Comparison of ENCODE assay signal across 10 mouse cellular contexts in genomic region chr19:10293987-10294386, GRCm38 (mm10). TPM values are rescaled to one million over a fixed set of nuclear protein-coding genes. Genes with fewer than 3 reads are reported as not detected.
DNase-seq lines count a peak whose midpoint lies in the region; ATAC-seq and TF ChIP-seq lines count a peak whose summit lies in the region.
"Had no signal": no experiment of that assay in that cellular context is flagged by ENCODE, and none has a peak within 500 bp of the region (broad histone marks: within the 10 kb centered on the region; RNA-seq: fewer than 3 reads in every experiment).

No protein-coding gene starts in this region.

- no peaks in the 10 kb centered on the region for H3K27me3 ChIP-seq in kidney, postnatal 0 days (ENCODE audit: insufficient read depth, low read length)
- H3K27me3 ChIP-seq in embryonic facial prominence, embryonic 12.5 days: no peaks in the 10 kb centered on the region
- no peaks in the 10 kb centered on the region for H3K27me3 ChIP-seq in lung, postnatal 0 days (replicated peaks; ENCODE audit: insufficient read depth, low read length)
- H3K27me3 ChIP-seq: hindbrain, embryonic 15.5 days had no signal

- peaks cover 52% of the 10 kb centered on the region for H3K4me1 ChIP-seq in kidney, postnatal 0 days (replicated peaks; ENCODE audit: insufficient read depth, low read length)
- H3K4me1 ChIP-seq in cortical plate, adult 2 months (ENCODE audit: control insufficient read depth, insufficient read depth, low read length): peaks cover 48% of the 10 kb centered on the region
- peaks cover 49% of the 10 kb centered on the region for H3K4me1 ChIP-seq in embryonic facial prominence, embryonic 12.5 days
- peaks cover 61% of the 10 kb centered on the region for H3K4me1 ChIP-seq in lung, postnatal 0 days (ENCODE audit: insufficient read depth, low read depth, low read length)

- DNase-seq in kidney, postnatal 0 days (ENCODE audit: low spot score): no peak
- no peak for DNase-seq in kidney, adult 11 months
- peak; percentile 83 for DNase-seq in lung, postnatal 0 days (ENCODE audit: low spot score)
- no peak for DNase-seq in c-Kit-positive CD71-positive TER-119-positive erythroid progenitor cells, embryonic 14.5 days (ENCODE audit: low spot score)
- DNase-seq in cerebellum, postnatal 25 days: no peak
- DNase-seq: cerebellum, adult 11-12 months had no signal

- no peak for TF ChIP-seq CTCF in kidney, postnatal 0 days (IDR thresholded peaks at IDR 0.05; ENCODE audit: low read depth)
- no peak for TF ChIP-seq CTCF in cortical plate, adult 2 months (IDR thresholded peaks at IDR 0.05; ENCODE audit: extremely low read depth, insufficient read depth, low read length)
- TF ChIP-seq CTCF in lung, postnatal 0 days (IDR thresholded peaks at IDR 0.05): no peak

- H3K36me3 ChIP-seq in kidney, postnatal 0 days (ENCODE audit: insufficient read depth, low read length): no peaks in the 10 kb centered on the region
- no peaks in the 10 kb centered on the region for H3K36me3 ChIP-seq in embryonic facial prominence, embryonic 12.5 days
- H3K36me3 ChIP-seq in lung, postnatal 0 days (ENCODE audit: insufficient read depth, low read length): no peaks in the 10 kb centered on the region
- H3K36me3 ChIP-seq: G1E; hindbrain, embryonic 15.5 days had no signal

- H3K4me2 ChIP-seq in kidney, postnatal 0 days (ENCODE audit: low read length): no peak overlapping the region
- no peak overlapping the region for H3K4me2 ChIP-seq in embryonic facial prominence, embryonic 12.5 days (replicated peaks)
- H3K4me2 ChIP-seq in lung, postnatal 0 days (replicated peaks; ENCODE audit: low read depth, low read length): no peak overlapping the region

- TF ChIP-seq EP300 in lung, postnatal 0 days (IDR thresholded peaks at IDR 0.05): peak; percentile 78

- ATAC-seq in kidney, postnatal 0 days (replicated peaks; ENCODE audit: low FRiP score, low read depth): no peak
- ATAC-seq in embryonic facial prominence, embryonic 12.5 days (ENCODE audit: insufficient number of reproducible peaks, insufficient read depth, low FRiP score, low TSS enrichment): no peak
- peak; percentile 64 for ATAC-seq in lung, postnatal 0 days

- no peak for TF ChIP-seq POLR2A in cortical plate, adult 2 months (IDR thresholded peaks at IDR 0.05; ENCODE audit: extremely low read depth, insufficient read depth, low read length)

- WGBS in kidney, postnatal 0 days: 79% methylated on average over 5 of the region's 5 CpGs
- 83% methylated on average over 5 of the region's 5 CpGs for WGBS in embryonic facial prominence, embryonic 12.5 days
- 56% methylated on average over 5 of the region's 5 CpGs for WGBS in lung, postnatal 0 days

- H3K9me3 ChIP-seq in kidney, postnatal 0 days (replicated peaks; ENCODE audit: low read length): no peaks in the 10 kb centered on the region
- no peaks in the 10 kb centered on the region for H3K9me3 ChIP-seq in embryonic facial prominence, embryonic 12.5 days
- no peaks in the 10 kb centered on the region for H3K9me3 ChIP-seq in lung, postnatal 0 days (ENCODE audit: low read length)
- H3K9me3 ChIP-seq: G1E; hindbrain, embryonic 15.5 days had no signal

- no peak overlapping the region for H3K9ac ChIP-seq in kidney, postnatal 0 days (ENCODE audit: low read depth, low read length)
- H3K9ac ChIP-seq in embryonic facial prominence, embryonic 12.5 days: no peak overlapping the region
- H3K9ac ChIP-seq in lung, postnatal 0 days (replicated peaks; ENCODE audit: low read depth): no peak overlapping the region
- H3K9ac ChIP-seq: hindbrain, embryonic 15.5 days had no signal

- no peak overlapping the region for H3K4me3 ChIP-seq in kidney, postnatal 0 days (replicated peaks; ENCODE audit: low read depth, low read length)
- no peak overlapping the region for H3K4me3 ChIP-seq in cortical plate, adult 2 months (ENCODE audit: insufficient read depth, low read length)
- no peak overlapping the region for H3K4me3 ChIP-seq in embryonic facial prominence, embryonic 12.5 days
- no peak overlapping the region for H3K4me3 ChIP-seq in lung, postnatal 0 days (ENCODE audit: low read depth, low read length)
- H3K4me3 ChIP-seq: hindbrain, embryonic 15.5 days had no signal

- H3K27ac ChIP-seq in kidney, postnatal 0 days: peak overlapping the region; percentile 84; the same call in 1 of the 2 replicates
- H3K27ac ChIP-seq in cortical plate, adult 2 months (ENCODE audit: insufficient read depth, low read length): peak overlapping the region; percentile 14
- H3K27ac ChIP-seq in embryonic facial prominence, embryonic 12.5 days: peak overlapping the region; percentile 83
- H3K27ac ChIP-seq in lung, postnatal 0 days (ENCODE audit: low read length): peak overlapping the region; percentile 79; the same call in 1 of the 2 replicates

RNA-seq across cellular contexts. Expression of gene Dagla, which starts 10.7 kb away (rescaled TPM):
- 2.0 and 2.2 TPM in 2 replicates for polyA plus RNA-seq in kidney, postnatal 0 days (2015; fragmentation: Nextera tagmentation; extraction: Ambion mirVana)
- 69.9 and 75.1 TPM in 2 replicates for polyA plus RNA-seq in cortical plate, adult 2 months (2012; rRNA removed)
- 3.0 and 3.1 TPM in 2 replicates for polyA plus RNA-seq in embryonic facial prominence, embryonic 12.5 days (2016; fragmentation: Nextera tagmentation; extraction: Ambion mirVana)
- 1.2 and 1.4 TPM in 2 replicates for polyA plus RNA-seq in lung, postnatal 0 days (2015; fragmentation: Nextera tagmentation; extraction: Ambion mirVana)
- polyA plus RNA-seq: G1E had no signal

RNA-seq across cellular contexts. Expression of gene Myrf, which starts 53.4 kb away (rescaled TPM):
- 1.2 and 1.5 TPM in 2 replicates for polyA plus RNA-seq in kidney, postnatal 0 days (2015; fragmentation: Nextera tagmentation; extraction: Ambion mirVana)
- 21.0 and 26.4 TPM in 2 replicates for polyA plus RNA-seq in cortical plate, adult 2 months (2012; rRNA removed)
- polyA plus RNA-seq in embryonic facial prominence, embryonic 12.5 days (2016; fragmentation: Nextera tagmentation; extraction: Ambion mirVana): 1.9 and 2.5 TPM in 2 replicates
- polyA plus RNA-seq in lung, postnatal 0 days (2015; fragmentation: Nextera tagmentation; extraction: Ambion mirVana): 5.0 and 5.9 TPM in 2 replicates
- polyA plus RNA-seq: G1E had no signal

Comparison
In these comparisons a context has a peak if more than half of its experiments do, and no peak if none do; other contexts are left out.
1. H3K27ac ChIP-seq: peak in every context shown above with its lines; median percentile 84 in kidney, postnatal 0 days; 83 in embryonic facial prominence, embryonic 12.5 days; 79 in lung, postnatal 0 days; 14 in cortical plate, adult 2 months.
2. RNA of gene Dagla, which starts 10.7 kb away (polyA plus RNA-seq): 69.9 to 75.1 TPM in cortical plate, adult 2 months; 3.0 to 3.1 TPM in embryonic facial prominence, embryonic 12.5 days, 2.0 to 2.2 TPM in kidney, postnatal 0 days and 1.2 to 1.4 TPM in lung, postnatal 0 days; every median in the first group is over 10 times any median in the second.